Mouse (Mus musculus): ENCODE measurements around the gene Tmc5.
A peak's percentile ranks its signal among the peaks of the same experiment; 100 is the strongest.

Gene Tmc5

DNA sequence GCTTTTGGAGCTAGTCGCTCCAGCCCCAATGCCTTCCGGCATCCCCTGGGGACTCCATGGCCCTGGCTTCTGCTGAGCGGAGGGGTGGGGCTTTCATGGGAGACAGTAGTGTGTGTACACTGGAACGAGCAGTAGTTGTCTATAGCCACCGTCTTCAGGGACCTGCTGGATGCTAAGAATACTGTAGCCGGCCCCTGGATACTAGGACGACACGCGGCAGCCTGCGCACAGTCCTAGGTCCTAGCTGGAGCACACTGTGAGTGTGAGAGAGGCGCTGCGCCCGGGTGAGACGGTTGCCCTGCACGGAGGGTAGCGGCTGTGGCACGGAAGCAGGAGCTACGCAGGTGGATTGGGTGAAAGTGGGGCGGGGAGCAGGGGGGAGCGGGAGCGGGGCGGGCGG is at the start of gene Tmc5:
Gene Tmc5, plus strand, starts transcription at position 97 of the 400 bp plus-strand sequence.
- no peak for DNase-seq

DNA sequence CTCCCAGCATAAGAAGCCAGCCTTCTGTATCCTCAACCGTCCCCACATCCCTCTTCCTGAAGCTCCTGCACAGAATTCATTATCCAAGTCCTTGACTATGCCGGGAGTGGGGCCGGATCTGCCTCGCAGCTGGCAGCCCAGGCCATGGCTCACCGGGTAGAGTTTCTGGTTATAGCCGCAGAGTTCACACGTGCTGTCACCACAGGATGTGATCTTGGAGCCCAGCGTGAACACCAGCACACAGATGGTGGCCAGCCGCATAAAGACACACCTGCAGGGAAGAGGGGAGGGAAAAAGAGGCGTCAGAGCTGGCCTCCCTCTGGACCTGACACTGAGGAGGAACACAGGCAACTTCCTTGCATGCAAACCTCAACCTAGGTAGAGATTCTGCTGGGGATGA is 49.6 kb upstream of the Tmc5 start:
- DNase-seq: no peak

DNA sequence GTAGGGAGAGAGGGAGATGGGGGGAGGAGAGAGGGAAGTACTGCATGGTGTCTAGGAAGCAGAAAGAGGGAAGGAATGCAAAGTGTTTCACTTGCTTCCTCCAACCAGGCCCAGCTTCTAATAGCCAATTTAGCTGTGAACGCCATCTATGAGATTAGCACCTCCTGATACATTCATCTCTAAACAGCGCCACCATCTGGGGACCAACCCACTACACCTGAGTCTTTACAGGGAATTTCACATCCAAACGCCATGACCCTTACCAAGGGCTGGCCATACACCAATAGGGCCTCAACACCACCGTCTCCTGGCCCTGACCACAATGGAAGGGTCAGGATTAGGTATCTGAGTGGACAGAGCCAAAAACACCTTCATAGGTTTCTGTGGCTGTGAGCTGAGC is 43.2 kb upstream of the Tmc5 start:
- DNase-seq: no peak

DNA sequence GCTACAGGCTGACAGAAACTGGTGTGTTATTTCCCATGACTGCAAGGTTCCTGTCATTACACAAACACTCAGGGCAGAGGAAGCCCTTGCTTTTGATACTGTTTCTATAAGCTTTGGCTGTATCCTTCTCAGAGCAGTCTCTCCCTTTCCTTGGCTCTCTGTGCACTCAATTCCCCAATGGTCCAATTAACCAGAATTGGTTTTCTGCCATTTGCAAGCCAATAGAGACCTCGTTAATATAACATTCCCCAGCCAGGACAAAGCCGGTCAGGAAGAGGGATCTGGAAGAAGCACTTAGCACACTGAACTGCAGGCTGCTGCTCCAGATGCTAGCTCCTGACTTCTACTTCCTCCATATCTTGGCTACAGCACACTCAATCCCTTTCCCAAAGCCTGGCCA is 42.8 kb upstream of the Tmc5 start:
- DNase-seq: no peak

DNA sequence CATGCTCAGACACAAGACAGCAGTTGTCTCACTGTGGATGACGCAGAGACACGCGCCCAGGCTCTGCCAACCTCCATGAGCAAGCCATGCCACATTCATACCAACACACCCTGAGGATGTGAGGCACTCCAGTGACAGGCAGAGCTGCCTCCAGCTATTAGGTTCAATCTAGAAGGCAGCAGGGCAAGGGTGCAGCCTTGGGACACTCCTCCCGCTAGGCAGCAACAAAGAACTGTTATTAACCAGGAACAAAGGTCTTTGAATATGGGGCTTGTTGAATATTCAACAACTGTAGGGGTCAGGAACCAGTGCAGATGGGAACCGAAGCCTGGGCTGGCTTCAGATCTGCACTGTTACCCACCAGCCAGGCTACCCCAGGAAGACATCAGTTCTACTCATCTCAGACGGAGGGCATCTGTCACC is 28.0 kb upstream of the Tmc5 start:
- no peak for DNase-seq

DNA sequence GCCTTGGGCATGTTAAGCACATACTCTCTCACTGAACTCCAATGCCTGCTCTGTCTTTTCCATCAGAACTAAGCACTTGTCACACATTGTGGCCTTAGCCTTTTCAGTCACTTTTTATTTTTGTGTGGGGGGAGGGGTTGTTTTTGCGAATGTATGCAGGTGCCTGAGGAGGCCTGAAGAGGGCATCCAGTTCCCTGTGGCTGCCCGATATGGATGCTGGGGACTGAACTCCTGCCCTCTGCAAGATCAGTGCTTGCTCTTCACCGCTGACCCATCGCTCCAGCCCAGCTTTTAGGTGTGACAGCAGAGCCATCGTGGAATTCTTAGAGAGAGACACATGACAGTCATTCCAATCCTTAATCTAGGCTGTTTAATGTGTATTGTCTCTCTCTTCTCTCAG is 25.7 kb upstream of the Tmc5 start:
- no peak for DNase-seq

DNA sequence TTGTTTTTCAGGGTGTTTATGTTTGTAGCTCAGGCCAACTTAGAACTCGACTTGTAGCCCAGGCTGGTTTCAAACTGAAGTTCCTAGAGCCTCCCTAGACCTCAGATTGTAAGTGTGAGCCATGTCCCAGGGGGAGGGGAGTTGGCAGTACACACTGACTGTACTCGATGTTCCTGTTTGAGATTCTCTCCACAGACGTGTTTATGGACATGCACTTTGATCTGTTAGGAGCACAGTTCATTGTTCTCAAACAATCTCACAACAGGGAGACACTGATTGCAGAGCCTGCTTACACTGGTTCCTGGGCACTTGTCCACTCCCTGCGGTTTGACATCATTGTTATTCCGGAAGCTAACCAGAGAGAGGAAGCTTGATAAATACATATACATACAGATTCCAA is 25.1 kb upstream of the Tmc5 start:
- DNase-seq: no peak

DNA sequence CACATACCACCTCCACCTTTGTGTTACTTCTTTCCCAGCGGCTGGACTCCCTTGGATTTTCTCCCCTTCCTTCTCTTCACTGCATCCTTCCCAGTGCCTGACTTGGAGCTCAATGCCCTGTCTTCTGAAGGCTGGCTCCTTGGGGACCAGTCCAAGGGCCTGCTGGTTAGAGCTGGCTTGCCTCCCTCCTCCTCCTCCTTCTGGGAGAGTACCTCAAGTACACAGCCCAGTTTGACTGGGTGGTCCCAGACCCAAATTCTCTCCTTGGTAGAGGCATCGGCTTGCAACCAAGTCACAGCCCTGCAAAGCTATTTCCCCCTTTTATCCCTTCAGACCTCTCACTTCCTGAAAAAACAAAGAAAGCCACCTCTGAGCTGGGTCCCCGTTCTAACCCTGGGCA is 18.8 kb upstream of the Tmc5 start:
- DNase-seq: no peak

DNA sequence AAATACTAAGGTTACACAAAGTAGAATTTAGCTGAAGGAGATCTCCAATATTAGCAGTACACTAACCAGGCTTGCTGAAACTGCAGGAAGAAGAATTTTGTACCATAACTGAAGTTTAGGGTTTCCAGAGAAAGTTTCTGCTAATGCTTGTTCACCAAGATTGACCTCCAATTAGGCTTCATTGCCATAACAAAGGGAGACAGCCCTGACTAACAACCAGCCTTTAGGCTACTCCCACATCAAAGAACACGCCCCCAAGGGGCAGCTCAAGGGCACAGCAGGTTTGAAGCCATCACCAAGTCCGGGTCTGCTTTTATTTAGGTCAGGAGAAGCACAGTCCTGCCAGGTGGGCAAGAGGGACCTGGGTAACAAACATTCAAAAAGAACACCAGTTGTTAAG is 17.2 kb upstream of the Tmc5 start:
- no peak for DNase-seq

DNA sequence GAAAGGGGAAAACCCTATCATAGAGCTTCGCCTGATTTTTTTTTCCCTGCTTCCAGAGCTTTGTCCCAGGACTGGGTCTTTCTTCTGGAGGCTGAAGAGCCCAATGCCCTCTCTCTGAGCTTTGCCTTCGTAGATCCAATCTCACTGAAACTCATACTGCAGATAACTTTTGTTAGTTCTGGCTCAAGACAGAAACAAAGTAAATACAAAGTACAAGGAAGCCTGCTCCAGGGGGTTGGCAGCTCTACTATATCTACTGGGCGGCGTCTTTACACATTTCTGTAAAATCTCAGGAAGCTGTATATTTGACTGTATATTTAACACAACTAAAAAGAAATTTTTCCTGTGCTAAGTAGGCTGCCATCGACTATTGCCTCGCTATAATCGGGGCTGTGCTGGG is 13.3 kb upstream of the Tmc5 start:
- no peak for DNase-seq

DNA sequence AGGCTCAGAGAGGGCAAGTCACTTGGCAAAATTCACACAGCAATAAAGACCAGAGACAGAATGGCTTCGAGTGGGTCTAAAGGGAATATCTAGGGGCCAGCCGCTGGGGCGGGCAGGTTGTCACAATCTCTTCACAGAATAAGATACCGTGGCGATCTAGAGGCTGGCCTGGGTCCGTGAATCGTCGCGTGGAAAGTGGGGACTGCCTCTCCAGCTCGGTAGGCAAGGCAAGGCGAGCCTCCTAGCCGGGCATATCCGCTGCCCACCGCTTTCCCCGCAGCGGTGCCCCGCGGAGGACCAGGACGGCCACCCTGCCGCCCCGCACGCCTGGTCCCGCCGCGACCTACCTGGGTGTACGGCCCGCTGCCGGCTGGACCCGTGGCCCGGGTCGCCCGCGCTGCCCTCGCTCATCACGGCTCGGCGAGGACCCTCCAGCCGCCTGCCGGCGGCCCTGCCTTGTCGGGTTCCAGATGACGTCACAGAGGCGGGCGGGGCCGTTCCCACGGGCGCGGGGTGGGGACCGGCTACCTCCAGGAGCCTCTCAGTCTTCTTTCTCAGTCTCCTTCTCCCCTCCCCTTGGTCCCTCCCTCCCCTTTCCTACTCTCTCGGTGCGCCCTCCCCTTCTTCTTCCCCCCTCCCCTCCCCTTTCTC is 12.7 kb upstream of the Tmc5 start, which contains the start of gene Tmc7:
Gene Tmc7, minus strand, starts transcription at position 480 of the 651 bp plus-strand sequence.
- peak; percentile 37 for DNase-seq

DNA sequence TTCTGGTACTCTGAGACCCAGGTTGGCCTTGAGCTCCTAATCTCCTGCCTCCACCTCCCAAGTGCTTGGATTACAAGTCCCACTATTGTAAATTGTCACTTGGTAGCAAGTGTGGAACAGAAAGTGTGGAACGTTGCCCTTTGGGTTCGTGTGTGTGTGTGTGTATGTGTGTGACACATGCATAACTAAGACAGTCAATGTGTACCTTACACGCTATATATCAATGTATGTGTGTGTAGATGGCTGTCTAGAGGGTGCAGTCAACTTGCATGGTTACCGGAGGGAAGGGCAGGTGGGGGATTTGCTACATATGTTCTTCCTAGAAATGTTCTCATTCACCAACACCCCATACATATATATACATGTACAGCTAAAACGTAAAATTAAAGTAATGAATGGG is 12.2 kb upstream of the Tmc5 start:
- no peak for DNase-seq

DNA sequence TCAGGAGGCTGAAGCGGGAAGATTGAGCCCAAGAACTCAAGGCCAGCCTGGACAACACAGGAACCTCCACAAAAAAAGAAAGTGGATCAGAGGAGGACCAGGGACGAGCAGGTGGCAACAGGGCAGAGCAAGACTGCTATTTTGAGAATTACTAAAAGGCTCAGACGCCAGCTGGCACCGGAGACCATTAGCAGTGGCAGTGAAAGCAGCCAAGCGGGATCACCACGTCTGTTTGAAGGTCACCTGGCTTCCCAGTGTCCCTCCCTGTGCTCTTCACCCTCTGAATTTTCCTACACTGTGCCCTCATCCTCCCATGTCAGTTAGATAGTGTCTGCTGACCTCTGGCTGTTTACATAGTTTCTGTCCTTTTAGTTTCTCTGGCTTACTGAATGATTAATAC is 11.2 kb upstream of the Tmc5 start:
- no peak for DNase-seq

DNA sequence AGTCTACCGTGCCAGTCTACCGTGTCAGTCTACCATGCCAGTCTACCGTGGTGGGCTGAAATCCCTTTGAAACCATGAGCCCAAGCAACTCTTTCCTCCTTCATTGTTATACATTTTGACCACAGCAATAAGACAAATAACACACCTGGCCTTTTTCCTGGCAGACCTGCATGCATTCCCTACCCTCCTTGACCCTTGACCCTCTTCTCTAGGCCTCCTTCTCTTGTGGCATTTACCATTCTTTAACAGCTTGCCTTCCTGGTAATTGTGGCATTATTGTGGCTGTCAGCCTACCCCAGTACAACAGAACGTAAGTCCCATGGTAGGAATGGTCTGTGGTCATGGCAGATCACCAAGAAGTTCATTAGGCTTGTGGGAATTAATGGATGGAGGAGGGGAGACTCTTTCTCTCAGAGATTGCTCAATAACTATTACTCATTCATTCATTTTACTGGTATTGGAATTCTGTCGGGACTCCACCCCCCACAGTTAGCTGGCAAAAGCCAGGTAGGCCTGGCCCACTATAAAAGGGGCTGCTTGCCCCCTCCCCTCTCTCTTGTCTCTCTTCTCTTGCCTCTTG is 6.3 kb upstream of the Tmc5 start:
- DNase-seq: no peak

DNA sequence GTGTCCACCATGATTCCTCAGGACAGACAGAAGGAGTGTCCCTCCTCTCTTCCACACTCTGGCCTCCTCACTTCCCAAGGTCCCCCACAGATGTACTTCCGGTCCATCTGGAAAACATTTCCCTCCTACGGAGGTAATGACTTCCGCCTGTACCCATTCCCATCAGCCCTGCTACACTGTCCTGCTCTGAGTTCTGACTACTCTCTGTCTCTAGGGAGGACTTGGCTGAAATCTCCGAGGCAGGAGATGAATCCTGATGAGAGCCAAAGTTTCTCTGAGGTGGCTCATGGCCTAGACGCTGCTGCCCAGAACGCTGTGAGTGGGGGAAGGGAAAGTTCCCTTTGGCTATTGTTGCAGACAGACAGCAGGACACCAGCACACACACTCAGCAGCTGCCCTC is 5.0 kb upstream of the Tmc5 start:
- DNase-seq: no peak

DNA sequence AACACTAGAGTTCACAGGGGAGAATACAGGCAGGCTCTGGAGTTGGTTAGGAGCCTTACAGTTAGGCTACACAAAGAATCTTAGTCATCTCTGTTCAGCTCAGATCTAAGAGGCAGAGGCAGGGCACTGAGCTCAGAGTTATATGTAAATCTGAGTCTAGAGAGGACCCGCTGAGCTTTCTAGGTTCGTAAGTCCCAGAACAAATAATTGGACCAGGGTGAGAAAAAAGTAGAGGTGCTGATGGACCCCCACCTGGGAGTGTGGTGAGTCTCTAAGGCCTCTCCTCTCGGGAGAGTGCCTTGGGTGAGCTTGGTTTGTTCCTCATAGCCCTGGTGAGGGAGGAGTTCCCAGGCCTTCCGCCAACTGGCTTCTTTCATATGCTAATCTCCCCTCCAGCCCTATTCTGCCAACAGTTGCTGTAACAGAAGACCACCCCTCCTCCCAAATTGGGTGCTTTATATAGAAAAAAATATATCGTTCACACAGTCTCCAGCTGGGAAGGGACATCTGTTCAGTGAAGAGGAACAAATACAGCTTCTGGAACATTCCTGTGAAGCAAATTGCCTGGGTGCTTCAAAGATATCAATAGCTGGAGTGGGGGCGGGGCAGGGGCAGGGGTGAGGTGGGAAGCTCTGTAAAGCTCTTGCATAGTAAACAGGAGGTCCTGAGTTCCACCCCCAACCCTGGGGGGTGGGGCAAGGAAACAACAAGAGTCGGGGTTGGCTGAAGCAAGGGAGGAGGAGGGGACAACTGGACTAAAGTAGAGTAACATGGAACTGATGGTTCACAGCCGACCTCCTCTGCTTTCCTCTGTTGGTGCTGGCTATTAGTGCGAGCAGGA is 3.3 kb upstream of the Tmc5 start:
- no peak for DNase-seq

DNA sequence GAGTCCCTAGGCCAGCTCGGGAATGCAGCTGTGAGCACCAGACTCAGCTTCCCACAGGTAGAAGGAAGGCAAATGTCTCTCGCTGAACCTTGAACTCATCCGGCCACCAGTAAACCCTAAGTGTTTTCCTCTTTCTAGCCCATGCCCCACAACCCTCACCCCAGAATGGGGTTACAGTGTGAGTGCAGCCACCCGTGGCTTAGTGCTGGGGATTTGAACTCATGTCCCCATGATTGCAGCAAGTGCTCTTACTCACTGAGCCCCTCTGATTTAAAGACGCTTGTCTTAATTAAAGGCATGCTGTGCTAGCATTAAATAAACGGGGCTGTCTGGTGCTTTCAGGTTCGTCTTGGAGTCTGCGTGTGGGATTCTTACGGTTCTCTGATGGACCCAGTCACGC is 2.5 kb upstream of the Tmc5 start:
- DNase-seq: no peak

DNA sequence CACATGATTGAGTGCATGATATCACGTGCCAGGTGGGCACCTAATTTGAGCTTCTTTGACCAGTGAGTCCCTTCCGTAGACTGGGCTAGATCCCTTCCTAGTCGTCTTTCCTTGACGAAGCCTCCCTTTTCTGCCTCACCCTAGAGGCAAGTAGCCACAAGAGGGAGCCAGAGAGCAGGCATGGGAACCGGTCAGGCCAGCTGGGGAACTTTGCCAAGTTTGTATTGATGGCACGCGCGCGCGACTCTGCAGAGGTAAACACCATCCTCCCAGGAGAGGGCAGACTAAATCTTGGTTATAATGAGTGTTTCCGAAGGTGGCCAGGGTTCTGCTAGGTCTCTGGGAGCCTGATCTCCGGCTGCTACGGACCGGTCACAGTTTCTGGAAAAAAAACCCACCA is 1.9 kb upstream of the Tmc5 start:
- DNase-seq: peak; percentile 92

DNA sequence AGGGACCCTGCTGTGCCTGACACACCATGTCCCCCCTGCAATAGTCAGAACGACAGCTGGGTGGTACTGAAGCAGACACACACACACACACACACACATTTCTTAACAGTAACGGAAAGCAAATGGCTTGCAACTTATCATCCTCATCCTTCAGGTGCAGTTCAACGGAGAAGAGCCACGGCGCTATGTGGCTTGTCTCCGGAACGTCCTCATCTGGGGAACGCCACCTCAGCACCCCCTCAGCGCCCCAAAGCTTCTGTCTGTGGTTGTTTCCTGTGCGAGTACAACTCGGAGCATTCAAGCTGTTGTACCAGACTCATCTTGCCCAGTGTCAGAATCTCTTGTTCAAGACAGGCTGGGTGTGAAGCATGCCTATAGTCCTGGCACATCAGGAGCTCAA is 826 bp upstream of the Tmc5 start:
- no peak for DNase-seq

DNA sequence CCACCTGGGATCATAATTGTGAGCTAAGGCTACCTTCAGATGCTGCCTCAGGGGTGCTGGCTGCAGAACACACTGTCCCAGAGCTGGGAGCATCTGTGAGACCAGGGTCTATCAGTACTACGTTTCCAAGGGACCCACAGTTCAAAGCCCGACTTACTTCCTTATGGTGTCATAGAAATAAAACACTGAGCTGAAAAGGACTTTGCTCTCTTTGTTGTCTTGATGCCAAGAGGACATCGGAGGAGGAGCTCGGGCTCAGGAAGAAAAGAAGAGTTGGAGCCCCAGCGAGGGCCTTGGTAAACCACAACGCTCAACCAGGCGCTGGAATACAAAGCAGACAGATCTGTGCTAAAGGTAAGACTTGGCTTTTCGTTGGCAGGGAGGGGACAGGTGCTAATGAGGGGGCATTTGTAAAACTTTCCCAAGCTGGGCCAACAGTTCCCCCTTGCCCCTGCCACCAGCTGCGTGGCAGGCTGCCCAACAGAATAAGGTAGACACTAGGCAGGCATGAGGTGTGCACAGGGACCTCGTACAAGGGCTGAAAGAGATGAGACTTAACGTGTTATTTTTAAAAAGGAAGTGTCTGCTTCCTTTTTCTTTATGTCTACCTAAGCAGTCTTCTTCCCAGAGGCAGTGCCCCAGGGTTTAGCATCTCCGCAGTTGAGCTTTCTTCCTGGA is 3.0 kb downstream of the Tmc5 start:
- peak; percentile 36 for DNase-seq

DNA sequence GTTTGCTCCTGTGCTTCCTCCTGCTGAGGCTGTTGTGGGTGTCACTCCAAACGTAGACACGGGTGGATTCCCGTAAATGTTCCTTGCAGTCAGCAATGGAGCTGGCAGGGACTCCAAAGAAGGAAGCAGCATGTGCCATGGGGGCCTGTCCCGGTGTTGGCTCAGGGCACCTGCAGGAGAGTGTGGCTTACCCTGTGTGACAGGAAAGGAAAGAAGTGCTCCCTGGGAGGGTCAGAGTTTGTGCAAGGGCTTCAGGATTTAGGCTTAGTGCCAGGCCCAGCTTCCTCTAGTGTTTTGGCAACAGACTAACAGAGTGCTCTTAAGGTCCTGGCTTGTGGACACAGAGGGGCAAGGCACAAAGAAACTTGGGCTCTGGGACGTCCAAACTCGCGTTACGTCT is 7.7 kb downstream of the Tmc5 start:
- peak; percentile 11 for DNase-seq

DNA sequence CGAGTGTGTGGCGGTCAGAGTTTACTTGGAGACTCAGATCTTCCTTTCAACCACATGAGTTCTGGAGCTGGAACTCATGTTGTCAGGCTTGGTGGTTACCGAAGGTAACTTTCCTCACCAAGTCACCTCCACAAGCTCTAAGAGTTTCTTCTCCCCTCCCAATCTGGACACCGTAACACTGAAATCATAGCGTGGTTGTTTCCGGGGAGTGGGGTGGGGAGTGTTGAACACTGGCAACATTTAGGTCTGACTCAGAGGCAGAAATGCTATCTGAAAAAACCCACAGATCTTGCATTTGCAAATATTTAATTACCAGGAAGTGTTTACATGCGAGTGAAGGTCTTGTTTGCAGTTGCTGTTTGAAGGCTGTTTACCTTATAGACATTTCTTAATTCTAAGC is 12.7 kb downstream of the Tmc5 start:
- DNase-seq: no peak

DNA sequence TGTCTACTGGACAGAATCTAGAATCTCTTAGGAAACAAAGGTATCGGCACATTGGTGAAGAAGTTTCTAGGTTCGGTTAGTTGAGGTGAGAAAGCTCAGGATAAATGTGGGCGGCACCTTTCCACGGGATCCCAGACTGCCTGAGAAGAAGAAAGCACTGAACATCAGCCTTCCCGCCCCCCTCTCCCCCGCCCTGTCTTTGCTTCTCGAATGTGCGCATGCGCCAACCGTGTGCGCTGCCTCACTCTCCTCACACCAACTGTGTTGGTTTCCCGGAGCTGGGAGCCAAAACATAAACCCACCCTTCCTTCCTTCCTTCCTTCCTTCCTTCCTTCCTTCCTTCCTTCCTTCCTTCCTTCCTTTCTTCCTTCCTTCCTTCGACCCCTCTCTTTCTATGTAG is 13.6 kb downstream of the Tmc5 start:
- DNase-seq: no peak

Measured in kidney, adult 18-20 months (tissue).